Mouse (Mus musculus): ENCODE measurements around the gene Adgrl2. TPM values are rescaled to one million over a fixed set of nuclear protein-coding genes. Genes with fewer than 3 reads are reported as not detected.

Adgrl2 gene
- polyA plus RNA-seq, 1 experiment from 2014 or later = 27.7 TPM

GRCm38 (mm10) chr3:148833070-148833769 is 157.1 kb downstream of the Adgrl2 start:
- no peak for ATAC-seq (replicated peaks; ENCODE audit: low FRiP score)
- H3K9me3 ChIP-seq (ENCODE audit: control insufficient read depth, low read length) = no peaks in the 10 kb centered on the region
- H3K4me3 ChIP-seq (ENCODE audit: low read depth, low read length) = no peak overlapping the region
- H3K4me2 ChIP-seq = no peak overlapping the region
- no peak for DNase-seq (ENCODE audit: low spot score)
- no peaks in the 10 kb centered on the region for H3K4me1 ChIP-seq (replicated peaks; ENCODE audit: control insufficient read depth, insufficient read depth, low read length)
- WGBS = 91% methylated on average over 20 of the region's 20 CpGs
- no peaks in the 10 kb centered on the region for H3K27me3 ChIP-seq (replicated peaks; ENCODE audit: control insufficient read depth, insufficient read depth, low read length)
- no peak overlapping the region for H3K27ac ChIP-seq (ENCODE audit: low read depth, low read length)
- H3K36me3 ChIP-seq (ENCODE audit: control insufficient read depth, insufficient read depth, low read length) = peaks cover 12% of the 10 kb centered on the region
- no peak overlapping the region for H3K9ac ChIP-seq (ENCODE audit: low read depth, low read length)

GRCm38 (mm10) chr3:148832001-148832400 is 158.4 kb downstream of the Adgrl2 start:
- Histone ChIP-seq H3K9me3 (ENCODE audit: control insufficient read depth, low read length) (no peaks in the 10 kb centered on the region), H3K4me2 (no peak overlapping the region), H3K9ac (ENCODE audit: low read depth, low read length) (no peak overlapping the region), H3K36me3 (ENCODE audit: control insufficient read depth, insufficient read depth, low read length) (peaks cover 11% of the 10 kb centered on the region), H3K4me3 (ENCODE audit: low read depth, low read length) (no peak overlapping the region), H3K27ac (ENCODE audit: low read depth, low read length) (no peak overlapping the region), H3K4me1 (replicated peaks; ENCODE audit: control insufficient read depth, insufficient read depth, low read length) (no peaks in the 10 kb centered on the region), H3K27me3 (replicated peaks; ENCODE audit: control insufficient read depth, insufficient read depth, low read length) (no peaks in the 10 kb centered on the region)
- ATAC-seq (replicated peaks; ENCODE audit: low FRiP score) (no peak), DNase-seq (ENCODE audit: low spot score) (no peak)
- 73% methylated on average over 4 of the region's 4 CpGs for WGBS

- Histone ChIP-seq H3K9me3 (ENCODE audit: control insufficient read depth, low read length) (no peaks in the 10 kb centered on the region), H3K27ac (ENCODE audit: low read depth, low read length) (no peak overlapping the region), H3K4me2 (no peak overlapping the region), H3K4me3 (ENCODE audit: low read depth, low read length) (no peak overlapping the region), H3K27me3 (replicated peaks; ENCODE audit: control insufficient read depth, insufficient read depth, low read length) (no peaks in the 10 kb centered on the region), H3K4me1 (replicated peaks; ENCODE audit: control insufficient read depth, insufficient read depth, low read length) (no peaks in the 10 kb centered on the region), H3K36me3 (ENCODE audit: control insufficient read depth, insufficient read depth, low read length) (peaks cover 5% of the 10 kb centered on the region), H3K9ac (ENCODE audit: low read depth, low read length) (no peak overlapping the region)
- WGBS = 92% methylated on average over 10 of the region's 10 CpGs
- ATAC-seq (replicated peaks; ENCODE audit: low FRiP score) = no peak
- DNase-seq (ENCODE audit: low spot score) = no peak
These were observed 161.8 kb downstream of the Adgrl2 start for GRCm38 (mm10) chr3:148828519-148828918.

- ATAC-seq (replicated peaks; ENCODE audit: low FRiP score) = no peak
These were observed 166.8 kb downstream of the Adgrl2 start for GRCm38 (mm10) chr3:148823551-148823950.

GRCm38 (mm10) chr3:148821632-148822031 is 168.7 kb downstream of the Adgrl2 start:
- Histone ChIP-seq H3K36me3 (ENCODE audit: control insufficient read depth, insufficient read depth, low read length) (peaks cover 24% of the 10 kb centered on the region), H3K9ac (ENCODE audit: low read depth, low read length) (no peak overlapping the region), H3K27me3 (replicated peaks; ENCODE audit: control insufficient read depth, insufficient read depth, low read length) (no peaks in the 10 kb centered on the region), H3K4me1 (replicated peaks; ENCODE audit: control insufficient read depth, insufficient read depth, low read length) (no peaks in the 10 kb centered on the region), H3K4me3 (ENCODE audit: low read depth, low read length) (no peak overlapping the region), H3K9me3 (ENCODE audit: control insufficient read depth, low read length) (no peaks in the 10 kb centered on the region), H3K4me2 (no peak overlapping the region), H3K27ac (ENCODE audit: low read depth, low read length) (no peak overlapping the region)
- no peak for DNase-seq (ENCODE audit: low spot score)
- 81% methylated on average over 6 of the region's 6 CpGs for WGBS
- no peak for ATAC-seq (replicated peaks; ENCODE audit: low FRiP score)

More at GRCm38 (mm10) chr3:148823551-148823950, 166.8 kb downstream of the Adgrl2 start:
- Histone ChIP-seq H3K27me3 (replicated peaks; ENCODE audit: control insufficient read depth, insufficient read depth, low read length) (no peaks in the 10 kb centered on the region), H3K36me3 (ENCODE audit: control insufficient read depth, insufficient read depth, low read length) (peaks cover 13% of the 10 kb centered on the region; the same call in 1 of the 2 replicates), H3K27ac (ENCODE audit: low read depth, low read length) (no peak overlapping the region), H3K9ac (ENCODE audit: low read depth, low read length) (no peak overlapping the region), H3K9me3 (ENCODE audit: control insufficient read depth, low read length) (no peaks in the 10 kb centered on the region), H3K4me3 (ENCODE audit: low read depth, low read length) (no peak overlapping the region), H3K4me1 (replicated peaks; ENCODE audit: control insufficient read depth, insufficient read depth, low read length) (no peaks in the 10 kb centered on the region), H3K4me2 (no peak overlapping the region)
- WGBS = 98% methylated on average over 13 of the region's 13 CpGs
- no peak for DNase-seq (ENCODE audit: low spot score)

GRCm38 (mm10) chr3:148819323-148820046 is 170.9 kb downstream of the Adgrl2 start:
- Histone ChIP-seq H3K9ac (ENCODE audit: low read depth, low read length) (no peak overlapping the region), H3K4me3 (ENCODE audit: low read depth, low read length) (no peak overlapping the region), H3K27me3 (replicated peaks; ENCODE audit: control insufficient read depth, insufficient read depth, low read length) (no peaks in the 10 kb centered on the region), H3K4me1 (replicated peaks; ENCODE audit: control insufficient read depth, insufficient read depth, low read length) (no peaks in the 10 kb centered on the region), H3K4me2 (no peak overlapping the region), H3K27ac (ENCODE audit: low read depth, low read length) (no peak overlapping the region), H3K9me3 (ENCODE audit: control insufficient read depth, low read length) (no peaks in the 10 kb centered on the region), H3K36me3 (ENCODE audit: control insufficient read depth, insufficient read depth, low read length) (peaks cover 26% of the 10 kb centered on the region)
- ATAC-seq (replicated peaks; ENCODE audit: low FRiP score) (0 out of 2 replicates have a peak, but pooled peaks have one; percentile 7), DNase-seq (ENCODE audit: low spot score) (no peak)
- WGBS = 86% methylated on average over 33 of the region's 33 CpGs

GRCm38 (mm10) chr3:148818414-148819105 is 171.8 kb downstream of the Adgrl2 start:
- ATAC-seq (replicated peaks; ENCODE audit: low FRiP score) (no peak), DNase-seq (ENCODE audit: low spot score) (no peak)
- H3K9me3 ChIP-seq (ENCODE audit: control insufficient read depth, low read length) = no peaks in the 10 kb centered on the region
- H3K27me3 ChIP-seq (replicated peaks; ENCODE audit: control insufficient read depth, insufficient read depth, low read length) = no peaks in the 10 kb centered on the region
- H3K9ac ChIP-seq (ENCODE audit: low read depth, low read length) = no peak overlapping the region
- no peak overlapping the region for H3K4me3 ChIP-seq (ENCODE audit: low read depth, low read length)
- peaks cover 26% of the 10 kb centered on the region for H3K36me3 ChIP-seq (ENCODE audit: control insufficient read depth, insufficient read depth, low read length)
- no peaks in the 10 kb centered on the region for H3K4me1 ChIP-seq (replicated peaks; ENCODE audit: control insufficient read depth, insufficient read depth, low read length)
- 74% methylated on average over 6 of the region's 6 CpGs for WGBS
- no peak overlapping the region for H3K4me2 ChIP-seq
- no peak overlapping the region for H3K27ac ChIP-seq (ENCODE audit: low read depth, low read length)

- Histone ChIP-seq H3K4me3 (ENCODE audit: low read depth, low read length) (no peak overlapping the region), H3K4me1 (replicated peaks; ENCODE audit: control insufficient read depth, insufficient read depth, low read length) (no peaks in the 10 kb centered on the region), H3K27me3 (replicated peaks; ENCODE audit: control insufficient read depth, insufficient read depth, low read length) (no peaks in the 10 kb centered on the region), H3K27ac (ENCODE audit: low read depth, low read length) (no peak overlapping the region), H3K4me2 (no peak overlapping the region), H3K36me3 (ENCODE audit: control insufficient read depth, insufficient read depth, low read length) (peaks cover 22% of the 10 kb centered on the region), H3K9ac (ENCODE audit: low read depth, low read length) (no peak overlapping the region), H3K9me3 (ENCODE audit: control insufficient read depth, low read length) (no peaks in the 10 kb centered on the region)
- WGBS = 93% methylated on average over 25 of the region's 25 CpGs
- DNase-seq (ENCODE audit: low spot score) (no peak), ATAC-seq (replicated peaks; ENCODE audit: low FRiP score) (no peak)
These were observed 172.9 kb downstream of the Adgrl2 start for GRCm38 (mm10) chr3:148817491-148817890.

Data from liver, embryonic 11.5 days (tissue).